Mouse (Mus musculus): ENCODE results near the gene Grem2.

DNA sequence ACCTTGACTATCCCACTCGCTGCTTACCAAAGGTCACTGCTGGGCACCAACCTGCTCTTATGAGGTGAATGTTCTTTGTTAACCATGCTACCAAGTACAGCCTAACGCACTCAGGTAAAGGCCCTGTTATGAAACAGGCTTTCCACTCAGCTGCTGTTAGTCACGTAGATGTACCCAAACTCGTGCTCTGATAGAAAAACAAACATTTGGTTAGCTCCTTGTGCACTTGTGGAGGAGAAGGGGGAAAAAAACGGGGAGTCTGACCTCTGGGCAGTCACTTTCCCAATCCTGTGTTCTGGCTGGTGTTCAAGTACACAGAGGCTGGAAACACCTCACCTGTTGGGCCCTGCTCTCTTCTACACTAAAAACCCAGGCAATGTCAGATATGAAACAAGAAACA, 14.0 kb downstream of the Grem2 start:
- TF ChIP-seq POLR2A (IDR thresholded peaks at IDR 0.05; ENCODE audit: borderline replicate concordance, extremely low read depth, insufficient read depth, insufficient read length, poor library complexity, severe bottlenecking) = no peak
- TF ChIP-seq CTCF (IDR thresholded peaks at IDR 0.05; ENCODE audit: borderline replicate concordance, extremely low read depth, insufficient read depth, insufficient read length) = no peak

Measured in brain, embryonic 14.5 days (tissue).